Mouse (Mus musculus): ENCODE results near the gene Txn2.
"Not testable (repeated sequence)": the region's sequence is repeated elsewhere in the genome, so short reads cannot be mapped to it uniquely, and the experiment has no call there.

Txn2 gene

DNA sequence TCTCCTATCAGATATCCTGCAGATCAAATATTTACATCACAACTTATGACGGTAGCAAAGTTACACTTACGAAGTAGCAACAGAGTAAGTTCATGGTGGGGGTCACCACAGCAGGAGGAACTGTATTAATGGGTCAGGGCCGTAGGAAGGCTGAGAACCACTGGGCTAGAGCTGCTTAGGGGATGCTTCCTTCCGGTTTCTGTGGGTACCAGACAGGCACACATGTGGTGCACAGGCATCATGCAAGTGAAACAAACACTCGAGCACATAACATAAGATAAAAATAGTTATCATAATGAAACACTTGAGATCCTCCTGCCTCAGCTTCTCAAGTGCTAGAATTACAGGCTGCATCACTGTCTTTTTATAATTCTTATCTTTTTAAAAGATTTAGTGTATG is 48.1 kb downstream of the Txn2 start:
- CTCF ChIA-PET: no interaction called here

DNA sequence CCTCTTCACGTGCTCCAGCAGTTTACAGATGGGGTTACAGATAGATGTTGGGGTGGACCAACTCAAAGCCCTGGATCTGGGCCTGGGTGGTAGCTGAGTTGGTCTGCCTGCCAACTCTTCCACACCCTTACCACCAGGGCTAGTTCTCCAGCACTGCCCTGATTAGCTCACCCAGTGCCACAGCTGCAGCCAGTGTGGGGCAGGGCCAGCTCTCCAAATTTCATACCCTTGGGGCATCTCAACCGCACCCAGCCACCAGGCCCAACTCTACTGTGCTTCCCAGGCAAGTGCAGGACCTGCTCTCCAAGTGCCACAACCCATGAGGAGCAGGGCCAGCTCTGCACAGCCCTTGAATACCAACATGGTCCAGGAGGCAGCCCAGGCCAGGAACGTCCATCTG is 49.0 kb downstream of the Txn2 start:
- CTCF ChIA-PET: no interaction called here

DNA sequence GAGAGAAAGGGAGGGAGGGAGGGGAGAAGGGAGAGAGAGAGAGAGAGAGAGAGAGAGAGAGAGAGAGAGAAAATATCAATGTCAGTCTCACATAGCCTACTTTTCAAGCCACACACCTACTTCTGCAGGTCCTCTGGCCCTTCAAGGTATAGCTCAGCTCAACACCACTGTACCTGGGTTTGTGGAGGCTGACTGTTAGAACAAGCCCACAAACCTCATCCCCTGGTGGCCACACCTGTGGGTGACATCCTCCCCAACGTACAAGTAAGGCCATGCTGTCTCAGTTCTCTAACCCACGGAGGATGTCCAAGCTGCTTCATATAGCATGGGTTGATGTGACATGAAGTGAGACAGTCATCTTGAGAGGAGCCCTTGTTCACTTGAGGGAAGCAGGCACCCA is 51.6 kb downstream of the Txn2 start:
- CTCF ChIA-PET: no interaction called here

DNA sequence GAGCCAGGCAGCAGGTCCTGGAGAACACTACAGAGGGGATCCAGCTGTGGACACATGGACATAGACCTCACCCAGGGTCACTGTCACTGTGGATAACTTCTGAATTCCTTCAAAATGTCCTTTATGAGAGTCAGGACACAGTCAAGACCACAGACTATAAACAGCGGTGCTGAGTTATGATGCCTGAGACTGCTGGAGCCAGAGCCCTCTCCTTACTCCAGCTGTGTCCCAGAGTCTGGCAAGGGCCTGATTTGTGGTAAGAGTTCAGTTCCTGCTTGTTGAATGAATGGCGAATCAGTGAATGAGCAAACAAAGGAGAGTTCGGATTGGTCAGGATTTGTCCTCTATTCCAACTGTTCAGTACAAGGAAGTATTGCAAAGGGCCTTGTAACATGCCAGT is 52.1 kb downstream of the Txn2 start:
- CTCF ChIA-PET: no interaction called here

DNA sequence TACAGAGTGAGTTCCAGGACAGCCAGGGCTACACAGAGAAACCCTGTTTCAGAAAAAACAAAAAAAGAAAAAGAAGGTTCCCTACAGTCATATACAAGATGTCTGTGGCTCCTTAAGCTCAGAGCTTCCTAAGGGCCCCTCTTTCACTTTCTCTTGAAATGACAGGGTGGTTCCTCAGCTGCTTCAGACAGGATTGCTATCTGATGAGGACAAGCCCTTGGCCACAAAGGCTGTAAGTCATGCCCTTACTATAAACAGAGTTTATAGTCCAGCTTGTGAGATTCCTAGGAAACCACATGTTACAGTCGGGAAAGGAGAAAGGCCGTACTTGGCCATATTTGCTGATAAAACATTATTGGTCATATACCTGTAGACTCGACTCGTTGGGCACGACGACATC is 52.9 kb downstream of the Txn2 start:
- CTCF ChIA-PET: interaction anchor here (0.9 kb wide), 1 partner anchor 65 kb away, joined by 12 read pairs; no protein-coding TSS in a partner anchor

DNA sequence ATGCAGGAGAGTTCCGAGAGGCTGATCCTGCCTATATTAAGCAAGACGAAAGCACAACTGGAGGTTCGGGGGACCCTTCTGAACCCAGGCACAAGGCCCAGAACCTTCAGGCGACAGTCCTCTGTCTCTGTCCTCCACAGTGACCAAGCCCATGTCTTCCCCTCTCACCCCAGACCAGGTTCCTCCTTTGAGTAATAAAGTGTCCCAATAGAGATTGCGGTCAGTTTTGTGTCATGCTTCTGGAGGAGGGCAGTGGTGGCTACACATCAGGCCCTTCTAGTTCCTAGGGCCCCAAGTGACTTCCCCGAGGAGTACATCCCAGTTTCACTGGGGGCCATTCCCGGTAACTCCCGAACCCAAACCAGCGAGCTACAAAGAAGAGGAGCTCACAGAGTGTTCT is 54.0 kb downstream of the Txn2 start:
- CTCF ChIA-PET: interaction anchor here (0.7 kb wide), 1 partner anchor 113 kb away, joined by 3 read pairs; no protein-coding TSS in a partner anchor

DNA sequence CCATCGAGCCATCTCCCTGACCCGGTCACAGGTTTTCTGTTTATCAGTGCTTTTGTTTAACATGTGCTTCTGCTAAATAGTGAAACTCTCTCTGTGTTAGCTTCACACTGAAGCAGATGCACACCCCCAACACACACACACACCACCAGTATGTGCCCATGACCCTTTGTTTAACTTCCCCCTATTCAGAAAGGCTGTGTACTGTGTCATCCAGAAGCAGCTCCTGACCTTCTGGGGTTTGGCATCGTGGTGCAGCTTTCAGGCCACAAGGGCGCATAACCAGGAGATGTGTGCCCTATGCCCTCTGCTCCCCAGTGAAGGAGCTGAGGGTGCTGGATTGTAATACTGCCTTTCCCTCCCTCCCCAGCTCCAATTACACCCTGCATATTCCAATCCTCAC is 54.5 kb downstream of the Txn2 start:
- CTCF ChIA-PET: interaction anchor here (0.7 kb wide), 1 partner anchor 112 kb away, joined by 3 read pairs; no protein-coding TSS in a partner anchor

DNA sequence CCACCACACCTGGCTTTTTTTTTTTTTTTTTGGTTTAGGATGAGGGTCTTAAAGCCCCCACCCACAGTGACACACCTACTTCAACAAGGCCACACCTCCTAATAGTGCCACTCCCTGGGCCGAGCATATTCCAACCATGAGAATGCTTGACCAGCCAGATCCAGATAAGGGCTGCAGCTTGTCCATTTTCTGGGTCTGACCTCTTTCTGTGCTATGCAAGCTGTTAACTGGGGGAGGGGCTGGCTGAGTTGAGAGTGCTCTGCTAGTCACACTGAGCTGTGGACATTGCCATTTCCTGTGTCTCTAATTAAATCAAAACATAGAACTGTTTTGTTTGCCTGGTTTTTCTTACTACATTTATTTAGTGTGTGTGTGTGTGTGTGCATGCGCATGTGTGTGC is 55.2 kb downstream of the Txn2 start:
- CTCF ChIA-PET: no interaction called here

DNA sequence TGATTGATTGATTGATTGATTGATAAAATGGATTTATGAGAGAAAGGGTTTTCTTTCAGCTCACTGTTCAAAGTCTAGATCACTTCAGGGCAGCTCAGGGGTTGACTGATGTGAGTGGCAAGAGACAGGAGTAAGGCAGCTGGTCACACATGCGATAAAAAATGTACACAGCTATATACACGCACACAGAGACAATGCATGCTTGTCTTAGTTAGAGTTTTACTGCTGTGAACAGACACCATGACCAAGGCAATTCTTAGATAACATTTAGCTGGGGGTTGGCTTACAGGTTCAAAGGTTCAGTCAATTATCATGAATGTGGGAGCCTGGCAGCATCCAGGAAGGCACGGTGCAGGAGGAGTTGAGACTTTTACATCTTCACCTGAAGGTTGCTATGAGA is 55.8 kb downstream of the Txn2 start:
- CTCF ChIA-PET: no interaction called here

DNA sequence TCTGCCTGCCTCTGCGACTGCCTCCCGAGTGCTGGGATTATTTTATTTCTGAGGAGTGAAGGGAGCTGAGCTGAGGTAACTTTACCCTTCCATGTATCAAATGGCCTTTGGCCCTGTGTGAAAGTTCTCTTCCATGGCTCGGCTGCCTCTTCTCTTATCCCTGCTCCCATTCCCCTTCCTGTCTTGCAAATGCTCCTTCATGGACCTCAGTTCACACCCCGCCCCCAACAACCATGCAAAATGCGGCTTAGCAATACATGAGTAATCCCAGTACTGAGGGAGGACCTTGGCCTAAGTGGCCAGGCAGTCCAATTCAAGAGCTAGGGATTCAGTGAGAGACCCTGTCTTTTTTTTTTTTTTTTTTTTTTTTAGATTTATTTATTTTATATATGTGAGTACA is 60.5 kb downstream of the Txn2 start:
- CTCF ChIA-PET: interaction anchor here (0.7 kb wide), 1 partner anchor 66 kb away, joined by 7 read pairs; no protein-coding TSS in a partner anchor

DNA sequence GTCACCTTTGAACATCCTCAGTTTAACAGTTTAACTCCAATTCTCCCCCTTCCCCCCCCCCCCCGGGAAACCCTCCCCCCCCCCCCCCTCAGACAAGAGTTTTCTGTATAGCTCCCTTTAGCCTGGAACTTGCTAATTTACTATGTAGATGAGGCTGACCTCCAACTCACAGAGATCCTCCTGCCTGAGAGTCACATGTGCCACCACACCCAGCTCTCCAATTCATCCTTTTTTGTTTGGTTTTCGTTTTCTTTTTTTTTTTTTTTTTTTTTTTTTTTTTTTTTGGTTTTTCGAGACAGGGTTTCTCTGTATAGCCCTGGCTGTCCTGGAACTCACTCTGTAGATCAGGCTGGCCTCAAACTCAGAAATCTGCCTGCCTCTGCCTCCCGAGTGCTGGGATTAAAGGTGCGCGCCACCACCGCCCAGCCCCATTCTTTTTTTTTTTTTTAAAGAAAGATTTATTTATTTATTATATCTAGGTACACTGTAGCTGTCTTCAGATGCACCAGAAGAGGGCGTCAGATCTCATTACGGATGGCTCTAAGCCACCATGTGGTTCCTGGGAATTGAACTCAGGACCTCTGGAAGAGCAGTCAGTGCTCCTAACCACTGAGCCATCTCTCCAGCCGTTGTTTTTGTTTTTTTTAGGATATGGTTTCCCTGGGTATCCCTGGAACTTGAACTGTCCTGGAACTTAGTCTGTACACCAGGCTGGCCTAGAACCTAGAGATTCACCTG is 61.4 kb downstream of the Txn2 start:
- CTCF ChIA-PET: not testable (repeated sequence)

DNA sequence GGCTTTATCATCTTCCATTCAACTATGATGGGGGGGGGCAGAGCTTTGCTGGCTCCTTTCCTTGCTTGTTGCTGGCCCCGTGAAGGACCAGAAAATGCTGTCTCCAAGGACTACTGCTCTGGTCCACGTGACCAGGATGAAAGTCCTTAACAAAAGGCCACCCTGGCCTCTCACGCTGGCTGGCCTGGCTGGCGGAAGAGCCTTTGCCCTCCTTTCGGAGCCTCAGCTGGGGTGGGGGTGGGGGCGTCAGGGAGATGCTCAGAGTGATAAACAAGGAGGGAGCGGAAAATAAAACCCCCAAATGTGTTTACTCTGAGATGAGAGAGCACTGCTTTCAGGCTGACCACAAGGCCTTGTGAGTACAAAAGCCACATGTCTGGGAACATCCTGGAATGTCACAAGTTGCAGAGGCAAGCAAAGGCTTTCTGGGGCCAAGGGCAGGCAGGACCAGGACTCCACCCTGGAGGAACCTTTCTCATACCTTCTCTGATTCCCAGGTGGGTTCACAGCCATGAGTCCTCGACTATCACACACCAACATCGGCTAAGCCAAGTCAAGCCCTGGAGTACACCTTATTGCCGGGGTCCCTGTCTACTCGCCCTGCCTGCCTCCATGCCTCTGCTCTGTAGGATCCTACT is 62.1 kb downstream of the Txn2 start:
- CTCF ChIA-PET: no interaction called here

Measured in spleen, embryonic (tissue).